Mouse (Mus musculus) liver, adult 2 months (tissue): ENCODE results near the gene Mybphl.

Experiments used
- CTCF ChIP-seq: fragments of 200-500 bp; IDR thresholded peaks from 2 replicates; pipeline ENCODE4 v1.5.1; 2011; ENCODE audit warnings: low read depth, low read length, control low read depth
- POLR2A ChIP-seq: fragments of 200-500 bp; IDR thresholded peaks from 2 replicates; pipeline ENCODE4 v1.6.1; 2011; ENCODE audit warnings: low read length, control low read depth; ENCODE audit not compliant: insufficient read depth; ENCODE audit errors: extremely low read depth

GRCm38 (mm10) chr3:108328441-108328841 lies 36.3 kb upstream of the Mybphl start:
- TF ChIP-seq CTCF, result no peak
- TF ChIP-seq POLR2A, result no peak
